Mouse (Mus musculus) CH12.LX (cell line): Measurements from ENCODE around the gene Atp5h. TPM values are rescaled to one million over a fixed set of nuclear protein-coding genes. Genes with fewer than 3 reads are reported as not detected.

Experiments
- DNase-seq: peaks from one replicate; pipeline ENCODE4 v3.0.0-alpha.2; 2013; ENCODE audit errors: extremely low read depth
- H3K27ac ChIP-seq: 2 replicates; pipeline ENCODE4 v1.5.1; 2012; ENCODE audit warnings: low read depth, mild to moderate bottlenecking, control low read depth, moderate library complexity; ENCODE audit not compliant: insufficient read depth
- H3K27me3 ChIP-seq: replicated peaks from 2 replicates; pipeline ENCODE3; 2012; ENCODE audit warnings: inconsistent platforms
- H3K36me3 ChIP-seq, 2 experiments: replicated peaks in 1 of 2; 2 replicates each; pipeline versions ENCODE3 to v1.6.1; 2012; ENCODE audit warnings: inconsistent platforms in 1 of 2, low read length in 1 of 2, mild to moderate bottlenecking in 1 of 2, mixed read lengths in 1 of 2, moderate library complexity in 1 of 2; ENCODE audit not compliant: control insufficient read depth in 1 of 2, insufficient read depth in 1 of 2
- H3K4me1 ChIP-seq, 2 experiments: 2 replicates each; pipeline ENCODE4 v1.6.1; 2012; ENCODE audit warnings: inconsistent platforms in 1 of 2, moderate library complexity in 1 of 2; ENCODE audit not compliant: insufficient read depth in 2 of 2, control insufficient read depth in 1 of 2
- H3K4me2 ChIP-seq: 2 replicates; pipeline ENCODE4 v1.6.1; 2012; ENCODE audit warnings: low read depth, mild to moderate bottlenecking, control low read depth; ENCODE audit not compliant: poor library complexity, insufficient read depth, severe bottlenecking
- H3K4me3 ChIP-seq, 3 experiments: fragments of 150-350 bp in 1 of 3; sonication (generic) in 1 of 3; replicated peaks in 1 of 3; 2 replicates each; pipeline versions ENCODE3 to v1.5.1; 2011 to 2012; ENCODE audit warnings: low read depth in 2 of 3, low read length in 2 of 3, mild to moderate bottlenecking in 2 of 3, moderate library complexity in 2 of 3, control low read depth in 1 of 3, improper control_type of control experiment in 1 of 3, inconsistent platforms in 1 of 3, mixed read lengths in 1 of 3; ENCODE audit not compliant: poor library complexity in 1 of 3
- H3K79me2 ChIP-seq: replicated peaks from 2 replicates; pipeline ENCODE4 v1.6.1; 2012; ENCODE audit warnings: mild to moderate bottlenecking, moderate library complexity; ENCODE audit not compliant: control insufficient read depth, poor library complexity, insufficient read depth, severe bottlenecking; ENCODE audit errors: extremely low read depth
- H3K9ac ChIP-seq: 2 replicates; pipeline ENCODE4 v1.6.1; 2012; ENCODE audit warnings: low read depth, mild to moderate bottlenecking, control low read depth, moderate library complexity; ENCODE audit not compliant: insufficient read depth
- H3K9me3 ChIP-seq: replicated peaks from 2 replicates; pipeline ENCODE3; 2012; ENCODE audit warnings: low read length, inconsistent platforms, mixed read lengths
- CTCF ChIP-seq, 2 experiments: IDR thresholded peaks in 1 of 2; conservative IDR thresholded peaks in 1 of 2; 2 replicates each; pipeline ENCODE4 v1.5.1; 2011 to 2012; ENCODE audit warnings: low read depth in 2 of 2, low read length in 2 of 2, improper control_type of control experiment in 1 of 2, inconsistent platforms in 1 of 2, mild to moderate bottlenecking in 1 of 2, moderate library complexity in 1 of 2
- ELF1 ChIP-seq: IDR thresholded peaks from 2 replicates; pipeline ENCODE4 v1.6.1; 2014; ENCODE audit warnings: low read depth, mild to moderate bottlenecking, inconsistent platforms, low read length, improper control_type of control experiment
- EP300 ChIP-seq: IDR thresholded peaks from 2 replicates; pipeline ENCODE4 v1.6.1; 2011; ENCODE audit warnings: low read length, improper control_type of control experiment
- HCFC1 ChIP-seq: IDR thresholded peaks from 2 replicates; pipeline ENCODE4 v1.6.1; 2012; ENCODE audit warnings: low read depth, mild to moderate bottlenecking, inconsistent platforms, low read length, improper control_type of control experiment
- IRF4 ChIP-seq: IDR thresholded peaks from 2 replicates; pipeline ENCODE4 v1.6.1; 2014; ENCODE audit warnings: low read depth, mild to moderate bottlenecking, inconsistent platforms, low read length, improper control_type of control experiment
- MAFK ChIP-seq: IDR thresholded peaks from 2 replicates; pipeline ENCODE4 v1.6.1; 2011; ENCODE audit warnings: low read length, improper control_type of control experiment; ENCODE audit not compliant: insufficient replicate concordance
- MAX ChIP-seq: IDR thresholded peaks from 2 replicates; pipeline ENCODE4 v1.6.1; 2011; ENCODE audit warnings: low read length, improper control_type of control experiment
- MYC ChIP-seq: IDR thresholded peaks from 2 replicates; pipeline ENCODE4 v1.6.1; 2011; ENCODE audit warnings: low read depth, mild to moderate bottlenecking, improper control_type of control experiment, low read length
- RCOR1 ChIP-seq: conservative IDR thresholded peaks from 2 replicates; pipeline ENCODE4 v1.6.1; 2012; ENCODE audit warnings: low read depth, mild to moderate bottlenecking, inconsistent platforms, low read length, improper control_type of control experiment
- SIN3A ChIP-seq: IDR thresholded peaks from 2 replicates; pipeline ENCODE4 v1.6.1; 2012; ENCODE audit warnings: low read length, improper control_type of control experiment, inconsistent platforms
- UBTF ChIP-seq: IDR thresholded peaks from 2 replicates; pipeline ENCODE4 v1.6.1; 2012; ENCODE audit warnings: low read depth, mild to moderate bottlenecking, inconsistent platforms, low read length, improper control_type of control experiment, moderate library complexity
- USF1 ChIP-seq: IDR thresholded peaks from 2 replicates; pipeline ENCODE4 v1.6.1; 2014; ENCODE audit warnings: low read depth, mild to moderate bottlenecking, inconsistent platforms, low read length, improper control_type of control experiment
- USF2 ChIP-seq: conservative IDR thresholded peaks from 2 replicates; pipeline ENCODE4 v1.6.1; 2011; ENCODE audit warnings: low read depth, low read length, improper control_type of control experiment
- ZC3H11A ChIP-seq: IDR thresholded peaks from 2 replicates; pipeline ENCODE4 v1.6.1; 2012; ENCODE audit warnings: low read depth, mild to moderate bottlenecking, inconsistent platforms, low read length, improper control_type of control experiment
- dilution Hi-C: fragments of 300-500 bp; cut with MboI; formaldehyde crosslinking; loops from 2 replicates; pipeline ENCODE4 v1.14.3; 2020; ENCODE audit warnings: low sequenced_read_pairs; ENCODE audit not compliant: extremely low pct_unique_long_range_greater_than_20kb, extremely low pct_ligation_motif_present
- in situ Hi-C: fragments of 300-500 bp; cut with MboI; formaldehyde crosslinking; loops from 3 replicates; pipeline ENCODE4 v1.14.3; 2019; ENCODE audit warnings: low sequenced_read_pairs, low pct_ligation_motif_present, low pct_unique_long_range_greater_than_20kb, mixed read lengths
- polyA plus RNA-seq: library from polyadenylated mRNA; unstranded; fragments of >175 nt; gene quantifications from 2 replicates; pipeline ENCODE4 v1.2.1, GENCODE M21; 2012; ENCODE audit warnings: low read depth; ENCODE audit not compliant: insufficient read length
- total RNA-seq, 2 experiments: library from RNA; depleted of rRNA; stranded (reverse); fragments of 300-350 nt in 1 of 2; fragments of >200 nt in 1 of 2; gene quantifications; 2 replicates each; pipeline ENCODE4 v1.2.3; 2012 to 2014

Atp5h gene
- total and polyA plus RNA-seq, 3 experiments, result 500 to 711 (median 671) TPM

GRCm38 (mm10) chr11:115381743-115382539 lies 37.8 kb downstream of the Atp5h start, which contains the start of gene Cdr2l:
Gene Cdr2l, plus strand, starts transcription at chr11:115381916.
- dilution Hi-C loops, result no loop called here
- peaks cover 66% of the 10 kb centered on the region for H3K27me3 ChIP-seq
- no peak within 1 kb of the TSS for H3K4me2 ChIP-seq
- no peaks in the 10 kb centered on the region for H3K4me1 ChIP-seq
- no peak within 1 kb of the TSS for H3K4me3 ChIP-seq
- no peaks in the 10 kb centered on the region for H3K36me3 ChIP-seq
- no peak for DNase-seq
- no peak within 1 kb of the TSS for H3K9ac ChIP-seq
- H3K9me3 ChIP-seq, result peaks cover 19% of the 10 kb centered on the region
- no peaks in the 10 kb centered on the region for H3K79me2 ChIP-seq
- no peak for TF ChIP-seq CTCF (conservative IDR thresholded peaks at IDR 0.05 in 1 of 2, IDR thresholded peaks at IDR 0.05 in 1 of 2; ENCODE audit: low read depth in 2 of 2, low read length in 2 of 2)
- no peak for TF ChIP-seq IRF4
- TF ChIP-seq MAFK, result no peak
- no peak for TF ChIP-seq ZC3H11A
- H3K27ac ChIP-seq, result no peak within 1 kb of the TSS
- in situ Hi-C loops, result no loop called here

- Histone ChIP-seq H3K36me3 (no peaks in the 10 kb centered on the region), H3K9ac (no peak overlapping the region), H3K4me3 (no peak overlapping the region), H3K9me3 (peaks cover 19% of the 10 kb centered on the region), H3K27me3 (peaks cover 65% of the 10 kb centered on the region), H3K79me2 (no peaks in the 10 kb centered on the region), H3K4me2 (no peak overlapping the region), H3K4me1 (no peaks in the 10 kb centered on the region), H3K27ac (no peak overlapping the region)
- TF ChIP-seq IRF4 (no peak), USF1 (no peak), HCFC1 (no peak), USF2 (no peak), SIN3A (no peak), MYC (no peak), ELF1 (no peak), MAX (no peak), EP300 (no peak), RCOR1 (no peak), UBTF (no peak)
- DNase-seq, result no peak
- in situ Hi-C loops (no loop called here), dilution Hi-C loops (no loop called here)
Measured at GRCm38 (mm10) chr11:115381276-115381675, 38.5 kb downstream of the Atp5h start.
